Mouse (Mus musculus) lung, embryonic 15.5 days (tissue): ENCODE measurements at regions not wholly inside any gene's neighbourhood (a gene's known extent, or its start where the extent isn't known, plus 50 kb on each side); places are given as distances from the start of the nearest gene placed in this dataset.

Experiments used
- ATAC-seq: fragments of 200-750 bp; cut with Nextera tagmentation; 2 replicates; pipeline ENCODE4 v1.8.0; 2017; ENCODE audit warnings: moderate number of reproducible peaks, borderline replicate concordance; ENCODE audit not compliant: low FRiP score, low TSS enrichment; ENCODE audit errors: extremely low read depth
- H3K27ac ChIP-seq: fragments of 300-500 bp; sonication (generic); 2 replicates; pipeline ENCODE4 v1.5.1; 2015; ENCODE audit warnings: moderate library complexity, mild to moderate bottlenecking, inconsistent platforms
- H3K27me3 ChIP-seq: fragments of 300-500 bp; sonication (generic); 2 replicates; pipeline ENCODE4 v1.6.1; 2015; ENCODE audit warnings: inconsistent platforms
- H3K36me3 ChIP-seq: fragments of 300-500 bp; sonication (generic); 2 replicates; pipeline ENCODE4 v1.6.1; 2015; ENCODE audit warnings: inconsistent platforms
- H3K4me1 ChIP-seq: fragments of 300-500 bp; sonication (generic); 2 replicates; pipeline ENCODE4 v1.6.1; 2015; ENCODE audit warnings: inconsistent platforms
- H3K4me2 ChIP-seq: fragments of 300-500 bp; sonication (generic); 2 replicates; pipeline ENCODE4 v1.6.1; 2015; ENCODE audit warnings: inconsistent platforms, mild to moderate bottlenecking, moderate library complexity
- H3K4me3 ChIP-seq: fragments of 300-500 bp; sonication (generic); 2 replicates; pipeline ENCODE4 v1.5.1; 2015; ENCODE audit warnings: mild to moderate bottlenecking, inconsistent platforms
- H3K9ac ChIP-seq: fragments of 300-500 bp; sonication (generic); 2 replicates; pipeline ENCODE4 v1.6.1; 2015; ENCODE audit warnings: inconsistent platforms
- H3K9me3 ChIP-seq: fragments of 300-500 bp; sonication (generic); 2 replicates; pipeline ENCODE4 v1.6.1; 2016; ENCODE audit warnings: inconsistent platforms
- WGBS: fragments of 180-500 bp; shearing (Covaris S2); methylation state at CpG from one replicate; pipeline ENCODE4 v1.1.7; 2015; 5-methylcytosine and 5-hydroxymethylcytosine counted together

- ATAC-seq: no peak
- H3K27ac ChIP-seq: no peak overlapping the region
- H3K36me3 ChIP-seq: no peaks in the 10 kb centered on the region
- no peaks in the 10 kb centered on the region for H3K9me3 ChIP-seq
- peaks cover 12% of the 10 kb centered on the region; the same call in 1 of the 2 replicates for H3K4me1 ChIP-seq
- no peak overlapping the region for H3K4me2 ChIP-seq
- H3K9ac ChIP-seq: no peak overlapping the region
- no peak overlapping the region for H3K4me3 ChIP-seq
- H3K27me3 ChIP-seq: no peaks in the 10 kb centered on the region
- 69% methylated on average over 3 of the region's 3 CpGs for WGBS
Measured at GRCm38 (mm10) chr1:143912586-143912985, 91.4 kb downstream of the Rgs2 start.

GRCm38 (mm10) chr1:143911230-143911629 lies 92.7 kb downstream of the Rgs2 start:
- no peak overlapping the region for H3K9ac ChIP-seq
- no peak overlapping the region for H3K4me2 ChIP-seq
- no peak overlapping the region for H3K4me3 ChIP-seq
- no peak for ATAC-seq
- peaks cover under 1% of the 10 kb centered on the region; the same call in 1 of the 2 replicates for H3K4me1 ChIP-seq
- H3K27ac ChIP-seq: no peak overlapping the region
- 63% methylated on average over 3 of the region's 3 CpGs for WGBS
- no peaks in the 10 kb centered on the region for H3K36me3 ChIP-seq
- H3K27me3 ChIP-seq: no peaks in the 10 kb centered on the region
- H3K9me3 ChIP-seq: no peaks in the 10 kb centered on the region

- Histone ChIP-seq H3K36me3 (no peaks in the 10 kb centered on the region), H3K9ac (no peak overlapping the region)
Measured at GRCm38 (mm10) chr1:143910530-143910929, 93.4 kb downstream of the Rgs2 start.

GRCm38 (mm10) chr1:143907312-143907711 lies 96.6 kb downstream of the Rgs2 start:
- no peak overlapping the region for H3K4me3 ChIP-seq
- no peak overlapping the region for H3K4me2 ChIP-seq
- H3K27ac ChIP-seq: no peak overlapping the region
- 52% methylated on average over 6 of the region's 6 CpGs for WGBS
- ATAC-seq: no peak
- no peak overlapping the region for H3K9ac ChIP-seq
- H3K36me3 ChIP-seq: no peaks in the 10 kb centered on the region
- H3K27me3 ChIP-seq: no peaks in the 10 kb centered on the region
- no peaks in the 10 kb centered on the region for H3K9me3 ChIP-seq
- H3K4me1 ChIP-seq: peaks cover 14% of the 10 kb centered on the region

More at GRCm38 (mm10) chr1:143910530-143910929, 93.4 kb downstream of the Rgs2 start:
- Histone ChIP-seq H3K4me3 (no peak overlapping the region), H3K4me1 (no peaks in the 10 kb centered on the region), H3K27me3 (no peaks in the 10 kb centered on the region), H3K4me2 (no peak overlapping the region), H3K9me3 (no peaks in the 10 kb centered on the region), H3K27ac (no peak overlapping the region)
- no peak for ATAC-seq

- H3K27me3 ChIP-seq: no peaks in the 10 kb centered on the region
- peaks cover 14% of the 10 kb centered on the region for H3K4me1 ChIP-seq
- no peak for ATAC-seq
Measured at GRCm38 (mm10) chr1:143906881-143907280, 97.1 kb downstream of the Rgs2 start.

GRCm38 (mm10) chr1:143903985-143904384 lies 100.0 kb downstream of the Rgs2 start:
- H3K9ac ChIP-seq: no peak overlapping the region
- H3K9me3 ChIP-seq: no peaks in the 10 kb centered on the region
- H3K4me1 ChIP-seq: peaks cover 14% of the 10 kb centered on the region
- no peaks in the 10 kb centered on the region for H3K27me3 ChIP-seq
- H3K36me3 ChIP-seq: no peaks in the 10 kb centered on the region
- no peak overlapping the region for H3K4me2 ChIP-seq
- ATAC-seq: peak; percentile 94
- 55% methylated on average over 3 of the region's 3 CpGs for WGBS
- H3K4me3 ChIP-seq: no peak overlapping the region
- H3K27ac ChIP-seq: peak overlapping the region; percentile 42; the same call in 1 of the 2 replicates

More at GRCm38 (mm10) chr1:143906881-143907280, 97.1 kb downstream of the Rgs2 start:
- Histone ChIP-seq H3K27ac (no peak overlapping the region), H3K36me3 (no peaks in the 10 kb centered on the region), H3K4me2 (no peak overlapping the region), H3K9me3 (no peaks in the 10 kb centered on the region), H3K9ac (no peak overlapping the region), H3K4me3 (no peak overlapping the region)

- Histone ChIP-seq H3K27ac (peak overlapping the region; percentile 41; the same call in 1 of the 2 replicates), H3K27me3 (no peaks in the 10 kb centered on the region), H3K4me2 (no peak overlapping the region), H3K4me1 (peaks cover 14% of the 10 kb centered on the region), H3K9me3 (no peaks in the 10 kb centered on the region), H3K4me3 (no peak overlapping the region), H3K36me3 (no peaks in the 10 kb centered on the region), H3K9ac (no peak overlapping the region)
- ATAC-seq: no peak
- 62% methylated on average over 5 of the region's 5 CpGs for WGBS
Measured at GRCm38 (mm10) chr1:143903234-143903633, 100.7 kb downstream of the Rgs2 start.

- Histone ChIP-seq H3K4me3 (no peak overlapping the region), H3K4me2 (no peak overlapping the region), H3K4me1 (peaks cover 14% of the 10 kb centered on the region), H3K27ac (peak overlapping the region; percentile 16; the same call in 1 of the 2 replicates), H3K9ac (no peak overlapping the region), H3K27me3 (no peaks in the 10 kb centered on the region), H3K36me3 (no peaks in the 10 kb centered on the region), H3K9me3 (no peaks in the 10 kb centered on the region)
- ATAC-seq: peak; percentile 34; the same call in 1 of the 2 replicates
- WGBS: 54% methylated on average over 6 of the region's 6 CpGs
Measured at GRCm38 (mm10) chr1:143901127-143901920, 102.6 kb downstream of the Rgs2 start.

- H3K4me3 ChIP-seq: no peak overlapping the region
- H3K27me3 ChIP-seq: no peaks in the 10 kb centered on the region
- no peaks in the 10 kb centered on the region for H3K36me3 ChIP-seq
- WGBS: 82% methylated on average over 2 of the region's 2 CpGs
- peaks cover 10% of the 10 kb centered on the region for H3K4me1 ChIP-seq
- no peak overlapping the region for H3K4me2 ChIP-seq
- H3K9ac ChIP-seq: no peak overlapping the region
- peak overlapping the region; percentile 53; the same call in 1 of the 2 replicates for H3K27ac ChIP-seq
- H3K9me3 ChIP-seq: no peaks in the 10 kb centered on the region
- no peak for ATAC-seq
Measured at GRCm38 (mm10) chr1:143888510-143888909, 111.4 kb downstream of the Uchl5 start.

- Histone ChIP-seq H3K27ac (peak overlapping the region; percentile 53; the same call in 1 of the 2 replicates), H3K9me3 (no peaks in the 10 kb centered on the region), H3K4me2 (no peak overlapping the region), H3K36me3 (no peaks in the 10 kb centered on the region), H3K4me3 (no peak overlapping the region), H3K27me3 (no peaks in the 10 kb centered on the region), H3K9ac (no peak overlapping the region), H3K4me1 (peaks cover 10% of the 10 kb centered on the region)
- ATAC-seq: no peak
- WGBS: 63% methylated on average over 5 of the region's 5 CpGs
Measured at GRCm38 (mm10) chr1:143888065-143888464, 111.0 kb downstream of the Uchl5 start.

GRCm38 (mm10) chr1:143886014-143886413 lies 108.9 kb downstream of the Uchl5 start:
- WGBS: 19% methylated on average over 1 of the region's 1 CpGs
- H3K9ac ChIP-seq: no peak overlapping the region
- no peaks in the 10 kb centered on the region for H3K36me3 ChIP-seq
- H3K9me3 ChIP-seq: no peaks in the 10 kb centered on the region
- H3K4me2 ChIP-seq: no peak overlapping the region
- ATAC-seq: peak; percentile 72; the same call in 1 of the 2 replicates
- H3K27me3 ChIP-seq: no peaks in the 10 kb centered on the region
- H3K4me3 ChIP-seq: no peak overlapping the region
- peak overlapping the region; percentile 60 for H3K27ac ChIP-seq
- peaks cover 20% of the 10 kb centered on the region for H3K4me1 ChIP-seq

- WGBS: 26% methylated on average over 6 of the region's 6 CpGs
- Histone ChIP-seq H3K4me2 (no peak overlapping the region), H3K4me3 (no peak overlapping the region), H3K9ac (no peak overlapping the region), H3K4me1 (peaks cover 16% of the 10 kb centered on the region), H3K27me3 (no peaks in the 10 kb centered on the region), H3K27ac (peak overlapping the region; percentile 51), H3K36me3 (no peaks in the 10 kb centered on the region), H3K9me3 (no peaks in the 10 kb centered on the region)
- ATAC-seq: peak; percentile 58; the same call in 1 of the 2 replicates
Measured at GRCm38 (mm10) chr1:143881192-143881591, 104.1 kb downstream of the Uchl5 start.
